Mouse (Mus musculus): ENCODE results near the gene Pole3. TPM values are rescaled to one million over a fixed set of nuclear protein-coding genes. Genes with fewer than 3 reads are reported as not detected.

Pole3 gene
- total RNA-seq, 2 experiments from 2014 or later, result 26.2 to 27.1 TPM

Other genes with a start within 250 kb of the Pole3 start
- gene Fkbp15, start 164.5 kb downstream of the Pole3 start, total RNA-seq (2021), result 10 to 100 TPM; 37.2 to 38.8 TPM
- gene Slc31a1, start 164.3 kb downstream of the Pole3 start, total RNA-seq (2021), result 10 to 100 TPM; 32.7 TPM
- gene Cdc26, start 116.4 kb downstream of the Pole3 start, total RNA-seq (2021), result 10 to 100 TPM; 43.1 to 52.3 TPM
- 10 to 100 TPM; 13.1 to 13.7 TPM for gene Prpf4, start 116.3 kb downstream of the Pole3 start, total RNA-seq (2021)
- not detected for gene Rnf183, start 89.8 kb downstream of the Pole3 start, total RNA-seq (2021)
- gene Wdr31, start 54.2 kb downstream of the Pole3 start, total RNA-seq (2021), result 10 to 100 TPM; 10.4 to 12.9 TPM
- gene Bspry, start 45.0 kb downstream of the Pole3 start, total RNA-seq (2021), result under 1 TPM; 0.32 to 0.45 TPM
- 1 to 10 TPM; 8.3 to 8.4 TPM for gene Hdhd3, start 21.6 kb downstream of the Pole3 start, total RNA-seq (2021)
- 10 to 100 TPM; 27.3 to 30.1 TPM for gene Alad, start 5.2 kb downstream of the Pole3 start, total RNA-seq (2021)
- under 1 TPM; 0.19 to 0.26 TPM for gene 4933430I17Rik, start 301 bp upstream of the Pole3 start, total RNA-seq (2021)
- 10 to 100 TPM; 30.5 to 30.6 TPM for gene Rgs3, start 34.8 kb upstream of the Pole3 start, total RNA-seq (2021)

Measured in left cerebral cortex, postnatal 10 days (tissue).